Mouse (Mus musculus) midbrain, embryonic 12.5 days (tissue): Measurements from ENCODE around the gene Csk. TPM values are rescaled to one million over a fixed set of nuclear protein-coding genes. Genes with fewer than 3 reads are reported as not detected.
A peak's percentile ranks its signal among the peaks of the same experiment; 100 is the strongest.

Experiments
- ATAC-seq: fragments of 200-750 bp; cut with Nextera tagmentation; 2 replicates; pipeline ENCODE4 v1.8.0; 2017; ENCODE audit warnings: low read depth, moderate TSS enrichment, moderate library complexity; ENCODE audit not compliant: low FRiP score
- H3K27ac ChIP-seq: fragments of 300-500 bp; sonication (generic); replicated peaks from 2 replicates; pipeline ENCODE4 v1.5.1; 2016; ENCODE audit warnings: mild to moderate bottlenecking
- H3K27me3 ChIP-seq: fragments of 300-500 bp; sonication (generic); 2 replicates; pipeline ENCODE4 v1.6.1; 2016; ENCODE audit warnings: mild to moderate bottlenecking
- H3K36me3 ChIP-seq: fragments of 300-500 bp; sonication (generic); 2 replicates; pipeline ENCODE4 v1.6.1; 2016
- H3K4me1 ChIP-seq: fragments of 300-500 bp; sonication (generic); 2 replicates; pipeline ENCODE4 v1.6.1; 2016
- H3K4me2 ChIP-seq: fragments of 300-500 bp; sonication (generic); replicated peaks from 2 replicates; pipeline ENCODE4 v1.6.1; 2016; ENCODE audit warnings: mild to moderate bottlenecking, moderate library complexity
- H3K4me3 ChIP-seq: fragments of 300-500 bp; sonication (generic); 2 replicates; pipeline ENCODE4 v1.5.1; 2016; ENCODE audit warnings: mild to moderate bottlenecking
- H3K9ac ChIP-seq: fragments of 300-500 bp; sonication (generic); replicated peaks from 2 replicates; pipeline ENCODE4 v1.6.1; 2016; ENCODE audit warnings: mild to moderate bottlenecking, moderate library complexity
- H3K9me3 ChIP-seq: fragments of 300-500 bp; sonication (generic); 2 replicates; pipeline ENCODE4 v1.6.1; 2016; ENCODE audit warnings: mild to moderate bottlenecking
- WGBS: fragments of 180-500 bp; shearing (Covaris S2); methylation state at CpG from one replicate; pipeline ENCODE4 v1.1.7; 2016; 5-methylcytosine and 5-hydroxymethylcytosine counted together
- polyA plus RNA-seq: library from polyadenylated mRNA; unstranded; fragments of >200 nt; fragmentation: Nextera tagmentation; extraction: Ambion mirVana; gene quantifications from 2 replicates; pipeline ENCODE4 v1.2.1, GENCODE M21; 2016

The Csk gene
- polyA plus RNA-seq, 1 experiment from 2014 or later: 40.0 TPM

DNA sequence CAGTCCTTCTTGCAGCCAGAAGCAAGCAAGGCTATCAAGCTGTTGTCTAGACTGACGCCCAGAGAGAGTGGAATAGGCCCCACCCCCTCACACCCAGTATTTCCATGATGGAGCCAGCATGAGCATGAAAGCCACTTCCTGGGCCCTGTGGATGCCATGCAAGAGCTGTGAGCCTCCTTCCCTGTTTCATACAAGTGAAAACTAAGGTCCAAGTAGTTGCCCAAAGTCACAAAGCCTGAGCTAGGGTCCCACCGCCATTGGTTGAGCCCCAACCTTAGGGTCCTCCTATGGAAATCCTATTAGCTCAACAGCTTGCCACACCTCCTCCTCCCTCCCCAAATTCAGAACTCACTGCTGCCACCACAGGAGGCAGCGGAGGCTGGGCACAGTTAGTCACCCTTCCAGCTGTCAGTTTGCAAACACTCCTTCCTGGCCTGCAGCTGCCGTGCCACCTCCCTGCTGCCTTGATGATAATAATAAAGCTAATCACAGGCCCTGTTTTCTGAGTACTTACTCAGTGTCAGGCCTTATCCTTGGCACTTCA, 19.9 kb downstream of the Csk start:
- Histone ChIP-seq H3K36me3 (peaks cover 43% of the 10 kb centered on the region), H3K4me2 (no peak overlapping the region), H3K4me1 (peaks cover 23% of the 10 kb centered on the region), H3K27ac (no peak overlapping the region), H3K27me3 (no peaks in the 10 kb centered on the region), H3K9ac (no peak overlapping the region), H3K4me3 (no peak overlapping the region), H3K9me3 (no peaks in the 10 kb centered on the region)
- 45% methylated on average over 4 of the region's 4 CpGs for WGBS
- ATAC-seq: no peak

DNA sequence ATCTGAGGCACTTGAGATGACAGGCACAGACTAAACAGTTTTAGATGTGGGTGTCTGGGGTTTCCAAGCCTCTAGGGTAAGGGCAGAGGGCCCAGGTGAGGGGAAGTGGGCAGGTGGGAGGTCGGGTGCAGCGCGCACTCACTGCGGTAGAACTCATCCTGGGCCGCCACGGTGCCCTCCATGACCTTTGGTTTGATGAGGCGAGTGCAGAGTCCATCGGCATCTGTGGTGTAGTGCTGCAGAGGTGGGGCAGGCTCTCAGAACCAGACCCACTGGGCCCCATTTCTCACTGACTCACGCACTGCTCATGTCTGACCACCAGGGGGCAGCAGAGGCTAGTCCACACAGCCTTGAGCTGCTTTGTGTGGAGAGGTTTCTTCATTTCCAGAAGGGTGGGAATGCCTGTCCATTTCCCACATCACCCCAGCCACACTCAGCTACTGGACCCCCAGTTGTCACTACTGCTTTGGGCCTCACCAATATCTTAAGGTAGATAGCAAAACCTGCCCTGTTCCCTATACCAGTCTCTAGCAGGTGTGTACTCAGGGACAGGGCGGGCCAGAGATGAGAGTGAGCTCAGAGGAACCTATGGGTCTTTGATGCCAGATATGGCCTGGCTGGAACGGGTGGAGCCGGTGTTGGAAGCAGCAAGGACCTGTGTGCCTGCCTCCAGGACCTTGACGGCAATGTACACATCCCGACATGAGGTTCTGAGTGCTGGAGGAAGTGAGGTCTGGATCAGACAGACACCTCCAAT, 24.1 kb downstream of the Csk start:
- Histone ChIP-seq H3K9me3 (no peaks in the 10 kb centered on the region), H3K27ac (peak overlapping the region; percentile 50), H3K4me1 (peaks cover 8% of the 10 kb centered on the region), H3K9ac (no peak overlapping the region), H3K4me2 (no peak overlapping the region), H3K4me3 (no peak overlapping the region), H3K36me3 (peaks cover 82% of the 10 kb centered on the region), H3K27me3 (no peaks in the 10 kb centered on the region)
- ATAC-seq: peak; percentile 68
- WGBS: 66% methylated on average over 14 of the region's 14 CpGs

DNA sequence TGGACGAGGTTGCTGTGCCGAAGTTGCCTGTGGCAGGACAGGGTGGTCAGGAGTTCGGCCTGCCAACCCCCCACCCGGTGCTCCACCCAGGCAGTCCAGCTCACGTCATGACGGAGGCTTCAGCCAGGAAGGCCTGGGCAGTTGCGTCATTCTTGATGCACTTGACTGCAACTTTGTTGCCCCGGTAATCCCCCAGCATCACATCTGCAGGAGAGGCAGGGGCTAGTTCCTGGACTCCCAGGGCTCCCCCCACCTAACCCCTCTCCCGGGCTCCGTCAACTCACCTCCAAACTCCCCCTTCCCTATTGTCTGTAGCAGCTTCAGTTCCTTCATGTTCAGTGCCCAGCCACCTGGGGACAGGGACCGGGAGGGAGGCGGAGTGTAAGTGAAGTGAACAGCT, 24.7 kb downstream of the Csk start:
- no peaks in the 10 kb centered on the region for H3K27me3 ChIP-seq
- 90% methylated on average over 12 of the region's 12 CpGs for WGBS
- no peak overlapping the region for H3K4me3 ChIP-seq
- peaks cover 84% of the 10 kb centered on the region for H3K36me3 ChIP-seq
- 0 out of 2 replicates have a peak, but pooled peaks have one; percentile 2 for ATAC-seq
- H3K9ac ChIP-seq: no peak overlapping the region
- H3K4me2 ChIP-seq: no peak overlapping the region
- 0 out of 2 replicates have a peak, but pooled peaks cover 4% of the 10 kb centered on the region for H3K4me1 ChIP-seq
- H3K27ac ChIP-seq: no peak overlapping the region
- H3K9me3 ChIP-seq: no peaks in the 10 kb centered on the region

DNA sequence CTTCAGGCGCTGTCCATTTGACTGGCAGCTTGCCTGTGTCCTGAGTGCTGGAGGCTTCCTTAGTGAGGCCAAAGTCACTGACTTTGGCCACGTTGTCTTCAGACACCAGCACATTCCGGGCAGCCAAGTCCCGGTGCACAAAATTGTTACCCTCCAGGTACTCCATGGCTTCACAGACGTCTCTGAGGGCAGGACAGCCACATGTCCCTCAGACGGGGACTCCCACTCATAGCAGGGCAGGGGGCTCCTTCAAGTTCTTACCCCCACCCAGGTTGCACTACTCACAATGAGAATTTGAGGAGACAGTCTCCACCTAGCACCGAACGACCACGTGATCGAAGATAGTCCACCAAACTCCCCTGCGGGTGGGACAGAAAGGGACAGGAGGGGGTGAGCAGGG, 25.5 kb downstream of the Csk start:
- Histone ChIP-seq H3K4me1 (no peaks in the 10 kb centered on the region), H3K9ac (no peak overlapping the region), H3K36me3 (peaks cover 84% of the 10 kb centered on the region), H3K27me3 (no peaks in the 10 kb centered on the region), H3K4me2 (no peak overlapping the region), H3K4me3 (no peak overlapping the region), H3K9me3 (no peaks in the 10 kb centered on the region), H3K27ac (no peak overlapping the region)
- ATAC-seq: no peak
- WGBS: 91% methylated on average over 11 of the region's 11 CpGs

DNA sequence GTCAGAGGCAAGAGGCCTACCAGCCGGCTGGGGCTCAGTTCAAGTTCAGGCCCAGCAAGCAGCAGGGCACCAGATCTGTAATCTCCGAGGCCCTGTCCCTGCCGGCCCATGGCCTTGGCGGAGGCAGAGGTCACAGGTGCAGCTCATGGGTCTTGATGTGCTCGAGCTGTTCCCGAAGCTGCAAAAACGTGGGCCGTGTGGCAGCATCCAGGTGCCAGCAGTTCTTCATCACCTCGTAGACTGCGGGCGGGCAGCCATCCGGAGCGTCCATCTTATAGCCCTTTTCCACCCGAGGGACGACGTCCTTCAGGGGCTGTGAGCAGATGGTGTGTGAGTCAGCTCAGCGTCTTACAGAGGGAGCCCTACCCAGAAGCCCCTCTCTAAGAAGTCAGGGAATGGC, 26.2 kb downstream of the Csk start:
- no peaks in the 10 kb centered on the region for H3K4me1 ChIP-seq
- 93% methylated on average over 17 of the region's 17 CpGs for WGBS
- H3K9me3 ChIP-seq: no peaks in the 10 kb centered on the region
- no peak overlapping the region for H3K9ac ChIP-seq
- ATAC-seq: no peak
- H3K27ac ChIP-seq: no peak overlapping the region
- peaks cover 77% of the 10 kb centered on the region for H3K36me3 ChIP-seq
- H3K27me3 ChIP-seq: no peaks in the 10 kb centered on the region
- no peak overlapping the region for H3K4me3 ChIP-seq
- no peak overlapping the region for H3K4me2 ChIP-seq

DNA sequence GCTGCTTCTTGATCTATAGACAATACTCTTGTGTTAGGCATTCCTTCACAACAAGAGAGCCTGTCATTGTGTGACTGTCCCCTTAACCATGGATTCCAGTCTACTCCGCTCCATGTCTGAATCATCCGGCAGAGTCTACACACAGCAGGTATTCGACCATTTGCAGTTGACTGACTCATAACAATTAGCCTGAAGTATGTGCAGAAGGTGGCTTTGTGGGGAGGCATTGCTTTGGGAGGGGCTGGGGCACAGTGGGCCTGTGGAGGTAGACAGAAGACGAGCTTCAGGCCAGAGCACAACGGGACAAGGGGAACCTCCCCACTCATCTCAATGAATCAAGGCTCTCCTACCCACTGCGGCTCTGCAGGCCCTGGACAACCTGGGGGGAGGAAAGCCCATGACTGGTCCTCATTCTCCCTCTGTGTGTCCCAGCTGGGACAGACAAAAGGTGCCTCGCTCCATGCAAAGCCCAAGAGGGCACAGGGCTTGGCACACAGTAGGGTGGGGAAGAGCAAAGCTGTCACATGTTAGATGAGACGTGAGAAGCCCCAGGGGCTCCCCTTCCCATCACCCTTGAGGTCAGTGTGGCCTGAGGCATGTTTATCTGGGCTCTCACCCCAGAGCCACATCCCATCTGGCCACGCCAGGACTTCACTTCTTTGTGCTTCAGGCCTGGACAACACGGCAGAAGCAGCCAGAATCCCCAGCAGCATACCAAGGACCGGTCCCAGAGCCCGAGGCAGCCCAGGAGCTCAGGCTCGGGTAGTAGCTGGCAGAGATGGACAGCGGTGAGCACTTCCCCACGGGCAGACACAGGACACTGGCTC, 27.5 kb downstream of the Csk start:
- Histone ChIP-seq H3K27me3 (no peaks in the 10 kb centered on the region), H3K9ac (no peak overlapping the region), H3K36me3 (peaks cover 66% of the 10 kb centered on the region), H3K27ac (0 out of 2 replicates have a peak overlapping the region, but pooled peaks have one; percentile 30), H3K9me3 (no peaks in the 10 kb centered on the region), H3K4me1 (no peaks in the 10 kb centered on the region), H3K4me3 (no peak overlapping the region), H3K4me2 (no peak overlapping the region)
- WGBS: 77% methylated on average over 15 of the region's 15 CpGs
- no peak for ATAC-seq

DNA sequence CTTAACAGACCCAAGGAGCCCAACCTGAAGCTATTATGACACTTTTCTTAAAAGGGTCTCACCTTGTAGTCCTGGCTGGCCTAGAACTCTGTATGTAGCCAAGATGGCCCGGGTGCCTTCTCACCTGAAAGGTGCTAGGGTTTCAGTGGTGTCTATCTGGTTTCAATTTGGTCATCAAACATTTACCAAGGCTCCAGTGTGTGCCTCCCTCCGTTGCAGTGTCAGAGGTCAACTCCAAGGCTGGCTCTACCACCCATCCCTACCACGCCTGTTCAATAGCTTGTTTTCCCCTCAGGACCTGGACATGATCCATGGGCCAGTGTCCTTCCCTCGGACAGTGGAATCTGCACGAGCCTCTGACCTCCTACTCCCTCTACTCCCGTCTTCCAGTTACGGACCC, 29.1 kb downstream of the Csk start:
- Histone ChIP-seq H3K9me3 (no peaks in the 10 kb centered on the region), H3K27me3 (no peaks in the 10 kb centered on the region), H3K36me3 (peaks cover 51% of the 10 kb centered on the region), H3K9ac (no peak overlapping the region), H3K4me3 (no peak overlapping the region), H3K4me1 (no peaks in the 10 kb centered on the region; the same call in 1 of the 2 replicates), H3K27ac (no peak overlapping the region), H3K4me2 (no peak overlapping the region)
- 85% methylated on average over 7 of the region's 7 CpGs for WGBS
- ATAC-seq: no peak

DNA sequence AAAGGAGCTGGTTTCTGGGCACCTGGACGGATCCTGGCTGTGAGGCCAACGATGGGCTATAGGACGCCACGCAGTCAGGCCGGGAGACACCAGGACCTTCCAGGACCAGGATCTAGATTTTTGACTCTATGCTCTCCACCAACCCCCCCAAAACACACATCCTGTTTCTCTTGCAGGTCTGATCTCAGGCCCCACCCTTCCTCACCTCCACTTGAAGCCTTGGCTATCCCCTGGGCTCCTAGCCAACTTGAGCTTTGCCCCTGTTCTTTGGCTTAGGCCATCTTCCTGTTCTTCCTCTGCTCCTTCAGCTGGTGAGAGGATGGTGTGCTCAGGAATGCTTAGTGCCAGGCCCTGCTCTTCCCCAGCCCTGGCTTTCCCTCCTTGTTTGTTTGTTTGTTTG, 32.8 kb downstream of the Csk start, which contains the start of gene Lman1l:
Gene Lman1l (minus strand): TSS at position 101 of the 400 bp plus-strand sequence.
- Histone ChIP-seq H3K27ac (no peak within 1 kb of the TSS), H3K9ac (no peak within 1 kb of the TSS), H3K36me3 (peaks cover 16% of the 10 kb centered on the region), H3K4me1 (no peaks in the 10 kb centered on the region; the same call in 1 of the 2 replicates), H3K27me3 (no peaks in the 10 kb centered on the region), H3K9me3 (no peaks in the 10 kb centered on the region), H3K4me2 (no peak within 1 kb of the TSS), H3K4me3 (no peak within 1 kb of the TSS)
- ATAC-seq: no peak
- WGBS: 94% methylated on average over 5 of the region's 5 CpGs

DNA sequence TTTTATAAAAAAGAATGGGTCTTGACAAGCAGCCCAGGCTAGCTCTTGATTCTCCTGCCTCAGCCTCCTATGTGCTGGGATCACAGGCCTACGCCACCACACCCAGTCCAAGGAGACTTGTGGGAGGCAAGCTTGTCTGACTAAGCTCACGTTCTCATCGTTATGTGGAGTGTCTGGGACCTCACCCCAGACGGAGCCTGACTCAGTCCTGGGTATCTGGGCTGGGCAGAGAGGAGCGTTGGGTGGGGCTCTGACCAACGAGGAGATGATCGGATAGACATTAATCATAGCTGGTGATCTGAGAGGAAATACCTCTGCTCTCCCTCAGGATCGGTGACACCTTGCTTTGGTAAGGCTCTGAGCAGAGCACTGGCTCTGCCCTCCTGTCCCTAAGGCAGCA, 34.6 kb downstream of the Csk start:
- Histone ChIP-seq H3K27me3 (no peaks in the 10 kb centered on the region), H3K4me2 (no peak overlapping the region), H3K4me3 (no peak overlapping the region), H3K27ac (no peak overlapping the region), H3K9me3 (no peaks in the 10 kb centered on the region), H3K4me1 (no peaks in the 10 kb centered on the region; the same call in 1 of the 2 replicates), H3K9ac (no peak overlapping the region), H3K36me3 (no peaks in the 10 kb centered on the region)
- ATAC-seq: no peak
- WGBS: 78% methylated on average over 8 of the region's 8 CpGs

DNA sequence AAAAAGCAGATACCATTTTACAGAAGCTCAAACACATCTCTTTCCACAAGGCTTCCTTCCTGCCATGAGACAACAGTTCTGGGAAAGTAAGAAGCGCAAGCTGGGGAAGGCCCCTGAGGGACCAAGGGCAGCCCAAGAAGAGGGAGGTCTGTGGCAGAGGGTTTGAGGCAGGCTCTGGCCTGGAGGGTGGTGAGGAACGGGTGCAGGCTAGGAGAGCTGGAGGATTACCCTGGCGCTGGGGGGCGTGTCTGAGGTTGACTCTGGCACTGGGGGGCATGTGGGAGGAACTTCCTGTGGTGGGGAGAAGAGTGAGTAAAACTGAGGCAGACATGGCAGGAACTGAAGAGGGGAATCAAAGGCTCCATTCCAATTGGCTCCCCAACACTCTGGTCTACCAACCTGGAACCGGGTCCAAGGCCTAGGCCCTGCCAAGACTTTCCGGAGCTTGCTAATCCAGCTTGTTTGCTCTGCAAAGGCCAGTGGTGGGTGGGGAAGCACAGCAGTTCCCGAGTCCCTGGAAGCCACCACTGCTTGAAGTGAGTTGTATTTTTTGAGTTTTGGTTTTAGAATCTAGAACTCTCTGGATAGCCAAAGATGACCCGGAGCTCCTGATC, 35.8 kb downstream of the Csk start:
- Histone ChIP-seq H3K27me3 (no peaks in the 10 kb centered on the region), H3K36me3 (no peaks in the 10 kb centered on the region), H3K9me3 (no peaks in the 10 kb centered on the region), H3K9ac (no peak overlapping the region), H3K4me2 (no peak overlapping the region), H3K27ac (no peak overlapping the region), H3K4me3 (no peak overlapping the region), H3K4me1 (no peaks in the 10 kb centered on the region; the same call in 1 of the 2 replicates)
- 76% methylated on average over 8 of the region's 8 CpGs for WGBS
- ATAC-seq: no peak

DNA sequence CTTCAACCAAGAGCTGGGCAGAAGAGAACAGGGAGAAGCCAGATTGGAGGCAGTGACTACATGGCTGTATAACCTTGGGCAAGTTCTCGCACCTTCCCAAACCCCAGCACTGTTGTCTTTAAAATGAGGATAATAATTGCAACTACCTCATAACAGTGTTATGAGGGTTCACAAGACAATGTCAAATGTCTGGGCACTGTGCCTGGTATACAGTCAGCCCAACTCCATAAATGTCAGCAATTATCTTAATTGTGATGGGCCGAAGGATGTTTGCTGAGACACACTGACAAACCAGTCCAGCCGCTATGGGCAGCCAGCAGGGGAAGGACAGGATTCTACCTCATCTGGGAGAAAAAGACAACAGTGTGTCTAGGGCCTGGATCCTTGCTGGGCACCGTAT, 38.6 kb downstream of the Csk start:
- no peak for ATAC-seq
- WGBS: 84% methylated on average over 4 of the region's 4 CpGs
- H3K4me2 ChIP-seq: no peak overlapping the region
- H3K9me3 ChIP-seq: no peaks in the 10 kb centered on the region
- H3K27me3 ChIP-seq: no peaks in the 10 kb centered on the region
- no peak overlapping the region for H3K4me3 ChIP-seq
- no peak overlapping the region for H3K9ac ChIP-seq
- H3K4me1 ChIP-seq: peaks cover 5% of the 10 kb centered on the region
- H3K27ac ChIP-seq: no peak overlapping the region
- no peaks in the 10 kb centered on the region for H3K36me3 ChIP-seq

DNA sequence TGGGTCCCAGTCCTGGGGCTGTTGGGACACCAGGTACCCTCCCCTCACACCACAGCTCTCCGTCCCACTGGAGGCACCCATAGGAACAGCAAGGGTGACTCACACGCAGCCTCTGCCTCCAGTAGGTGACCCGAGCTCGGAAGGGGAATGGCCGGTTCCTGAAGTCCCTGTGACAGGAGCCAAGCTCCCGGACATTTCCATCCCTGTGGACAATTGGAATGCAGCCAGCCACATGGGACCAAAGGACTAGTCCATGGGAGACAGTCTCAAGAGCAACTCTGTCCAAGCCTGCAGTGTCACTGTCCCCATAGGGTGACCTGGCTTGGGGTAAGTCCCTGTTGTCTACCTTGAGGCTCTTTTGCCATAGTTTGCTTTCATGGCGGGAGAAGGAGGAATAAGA, 39.5 kb downstream of the Csk start:
- 86% methylated on average over 7 of the region's 7 CpGs for WGBS
- ATAC-seq: no peak
- no peaks in the 10 kb centered on the region for H3K27me3 ChIP-seq
- no peaks in the 10 kb centered on the region for H3K9me3 ChIP-seq
- no peaks in the 10 kb centered on the region for H3K36me3 ChIP-seq
- no peak overlapping the region for H3K4me3 ChIP-seq
- H3K27ac ChIP-seq: no peak overlapping the region
- no peak overlapping the region for H3K9ac ChIP-seq
- no peak overlapping the region for H3K4me2 ChIP-seq
- H3K4me1 ChIP-seq: peaks cover 5% of the 10 kb centered on the region
